Mouse (Mus musculus): ENCODE measurements at regions not wholly inside any gene's neighbourhood (a gene's known extent, or its start where the extent isn't known, plus 50 kb on each side); places are given as distances from the start of the nearest gene placed in this dataset.

DNA sequence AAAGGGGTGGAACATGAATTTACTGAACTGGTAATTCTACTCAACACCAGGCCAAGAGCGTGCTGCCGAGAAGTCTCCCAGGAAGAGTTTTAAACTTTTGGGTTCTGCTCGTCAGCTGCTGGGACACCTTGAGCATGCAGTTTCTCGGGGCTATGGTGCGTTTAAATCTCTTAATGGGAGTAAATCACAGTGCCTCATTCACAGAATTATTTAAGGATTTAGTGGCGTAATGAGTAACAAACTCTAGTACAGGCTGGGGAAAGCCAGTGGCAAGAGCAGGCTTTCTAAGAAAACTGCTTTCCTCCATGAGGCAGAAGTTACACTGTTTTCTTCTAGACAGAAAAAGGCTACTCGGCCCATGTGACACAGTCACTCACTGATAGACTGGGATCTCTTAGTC is 173.1 kb upstream of the Rpl34 start:
- H3K36me3 ChIP-seq (replicated peaks; ENCODE audit: control insufficient read depth, insufficient read depth) = no peaks in the 10 kb centered on the region
- H3K27me3 ChIP-seq (ENCODE audit: control insufficient read depth, insufficient read depth, low read length) = no peaks in the 10 kb centered on the region
- H3K9me3 ChIP-seq (ENCODE audit: control insufficient read depth, low read length) = no peaks in the 10 kb centered on the region
- H3K4me1 ChIP-seq (replicated peaks; ENCODE audit: control insufficient read depth, insufficient read depth, low read length) = no peaks in the 10 kb centered on the region
- DNase-seq (ENCODE audit: low spot score) = no peak
- no peak overlapping the region for H3K4me3 ChIP-seq (replicated peaks; ENCODE audit: low read length)
- H3K27ac ChIP-seq = no peak overlapping the region
- ATAC-seq (ENCODE audit: low FRiP score) = no peak
- no peak overlapping the region for H3K9ac ChIP-seq
- 94% methylated on average over 7 of the region's 7 CpGs for WGBS
- H3K4me2 ChIP-seq (replicated peaks) = no peak overlapping the region

- DNase-seq (ENCODE audit: low spot score) = no peak
- Histone ChIP-seq H3K27ac (no peak overlapping the region), H3K4me3 (replicated peaks; ENCODE audit: low read length) (no peak overlapping the region), H3K36me3 (replicated peaks; ENCODE audit: control insufficient read depth, insufficient read depth) (no peaks in the 10 kb centered on the region), H3K4me1 (replicated peaks; ENCODE audit: control insufficient read depth, insufficient read depth, low read length) (no peaks in the 10 kb centered on the region), H3K4me2 (replicated peaks) (no peak overlapping the region), H3K9ac (no peak overlapping the region), H3K9me3 (ENCODE audit: control insufficient read depth, low read length) (no peaks in the 10 kb centered on the region), H3K27me3 (ENCODE audit: control insufficient read depth, insufficient read depth, low read length) (no peaks in the 10 kb centered on the region)
- no peak for ATAC-seq (ENCODE audit: low FRiP score)
- 96% methylated on average over 7 of the region's 7 CpGs for WGBS
Observed at GRCm38 (mm10) chr3:130902376-130902775, 172.2 kb upstream of the Rpl34 start.

DNA sequence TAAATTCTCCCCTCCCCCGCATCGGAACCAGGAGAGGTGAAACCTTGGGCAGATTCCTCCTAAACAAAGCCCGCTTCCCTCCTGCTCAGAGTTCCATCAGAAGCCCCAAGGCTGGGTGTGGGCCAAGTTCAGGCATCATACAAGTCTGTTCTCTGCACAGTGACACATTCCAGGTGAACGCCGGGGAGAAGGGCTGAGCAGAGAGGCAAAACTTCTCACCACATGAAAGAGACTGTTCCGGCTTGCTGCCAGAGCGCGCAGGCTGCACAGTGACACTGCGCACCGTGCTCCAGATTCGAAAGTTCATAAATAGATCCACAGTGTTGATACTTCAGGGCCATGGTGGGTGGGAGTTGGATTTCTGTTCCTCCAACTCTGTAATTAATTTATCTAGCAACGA is 171.1 kb upstream of the Rpl34 start:
- DNase-seq (ENCODE audit: low spot score) = no peak
- no peak for ATAC-seq (ENCODE audit: low FRiP score)
- H3K36me3 ChIP-seq (replicated peaks; ENCODE audit: control insufficient read depth, insufficient read depth) = no peaks in the 10 kb centered on the region
- no peaks in the 10 kb centered on the region for H3K9me3 ChIP-seq (ENCODE audit: control insufficient read depth, low read length)
- no peaks in the 10 kb centered on the region for H3K4me1 ChIP-seq (replicated peaks; ENCODE audit: control insufficient read depth, insufficient read depth, low read length)
- H3K9ac ChIP-seq = no peak overlapping the region
- no peak overlapping the region for H3K4me3 ChIP-seq (replicated peaks; ENCODE audit: low read length)
- H3K27me3 ChIP-seq (ENCODE audit: control insufficient read depth, insufficient read depth, low read length) = no peaks in the 10 kb centered on the region
- WGBS = 90% methylated on average over 12 of the region's 12 CpGs
- no peak overlapping the region for H3K4me2 ChIP-seq (replicated peaks)
- H3K27ac ChIP-seq = no peak overlapping the region

- H3K36me3 ChIP-seq (replicated peaks; ENCODE audit: control insufficient read depth, insufficient read depth) = no peaks in the 10 kb centered on the region
- H3K9me3 ChIP-seq (ENCODE audit: control insufficient read depth, low read length) = no peaks in the 10 kb centered on the region
- H3K4me1 ChIP-seq (replicated peaks; ENCODE audit: control insufficient read depth, insufficient read depth, low read length) = no peaks in the 10 kb centered on the region
- no peak overlapping the region for H3K27ac ChIP-seq
- no peak overlapping the region for H3K9ac ChIP-seq
- H3K27me3 ChIP-seq (ENCODE audit: control insufficient read depth, insufficient read depth, low read length) = no peaks in the 10 kb centered on the region
- ATAC-seq (ENCODE audit: low FRiP score) (no peak), DNase-seq (ENCODE audit: low spot score) (no peak)
- H3K4me3 ChIP-seq (replicated peaks; ENCODE audit: low read length) = no peak overlapping the region
- no peak overlapping the region for H3K4me2 ChIP-seq (replicated peaks)
- 91% methylated on average over 6 of the region's 6 CpGs for WGBS
Observed at GRCm38 (mm10) chr3:130900846-130901245, 170.6 kb upstream of the Rpl34 start.

DNA sequence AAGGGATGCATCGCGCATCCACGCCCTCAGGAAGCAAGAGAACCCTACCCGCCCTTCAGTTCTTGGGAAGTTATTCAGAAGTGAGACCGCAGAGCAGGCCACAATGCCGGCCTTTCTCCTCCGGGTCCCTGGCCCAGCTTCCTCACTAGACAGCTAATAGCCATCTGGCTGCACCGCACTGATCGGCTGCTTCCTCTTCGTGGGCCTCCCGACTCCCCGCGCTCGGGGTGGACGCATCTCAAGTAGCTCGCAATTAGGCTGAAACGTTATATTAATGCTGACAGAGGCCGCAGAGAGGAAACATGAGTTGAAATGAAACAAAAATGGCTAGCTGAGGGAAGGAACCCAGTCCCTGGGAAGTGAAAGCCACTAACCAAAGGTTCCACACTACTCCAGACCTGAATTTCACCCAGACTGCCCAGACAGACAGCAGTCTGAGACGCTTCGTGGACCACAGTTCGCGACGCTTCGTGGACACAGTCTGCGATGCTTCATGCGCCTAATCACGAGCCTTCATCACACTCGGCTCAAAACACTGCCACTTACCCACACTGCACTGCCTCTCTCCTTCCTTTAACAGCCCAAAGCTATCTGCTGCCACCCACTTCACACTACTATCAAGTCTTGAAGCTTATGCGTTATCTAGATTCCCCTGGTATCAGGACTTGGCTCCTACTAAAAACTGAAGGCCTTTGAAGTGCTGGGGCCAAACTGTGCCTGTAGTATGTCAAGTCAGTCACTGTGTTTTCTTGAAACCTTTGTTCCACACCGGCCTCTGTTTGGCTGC is 170.0 kb upstream of the Rpl34 start:
- 81% methylated on average over 30 of the region's 30 CpGs for WGBS
- no peak overlapping the region for H3K9ac ChIP-seq
- no peaks in the 10 kb centered on the region for H3K27me3 ChIP-seq (ENCODE audit: control insufficient read depth, insufficient read depth, low read length)
- DNase-seq (ENCODE audit: low spot score) (no peak), ATAC-seq (ENCODE audit: low FRiP score) (no peak)
- no peaks in the 10 kb centered on the region for H3K36me3 ChIP-seq (replicated peaks; ENCODE audit: control insufficient read depth, insufficient read depth)
- H3K9me3 ChIP-seq (ENCODE audit: control insufficient read depth, low read length) = no peaks in the 10 kb centered on the region
- H3K27ac ChIP-seq = no peak overlapping the region
- H3K4me2 ChIP-seq (replicated peaks) = no peak overlapping the region
- H3K4me3 ChIP-seq (replicated peaks; ENCODE audit: low read length) = no peak overlapping the region
- H3K4me1 ChIP-seq (replicated peaks; ENCODE audit: control insufficient read depth, insufficient read depth, low read length) = no peaks in the 10 kb centered on the region

DNA sequence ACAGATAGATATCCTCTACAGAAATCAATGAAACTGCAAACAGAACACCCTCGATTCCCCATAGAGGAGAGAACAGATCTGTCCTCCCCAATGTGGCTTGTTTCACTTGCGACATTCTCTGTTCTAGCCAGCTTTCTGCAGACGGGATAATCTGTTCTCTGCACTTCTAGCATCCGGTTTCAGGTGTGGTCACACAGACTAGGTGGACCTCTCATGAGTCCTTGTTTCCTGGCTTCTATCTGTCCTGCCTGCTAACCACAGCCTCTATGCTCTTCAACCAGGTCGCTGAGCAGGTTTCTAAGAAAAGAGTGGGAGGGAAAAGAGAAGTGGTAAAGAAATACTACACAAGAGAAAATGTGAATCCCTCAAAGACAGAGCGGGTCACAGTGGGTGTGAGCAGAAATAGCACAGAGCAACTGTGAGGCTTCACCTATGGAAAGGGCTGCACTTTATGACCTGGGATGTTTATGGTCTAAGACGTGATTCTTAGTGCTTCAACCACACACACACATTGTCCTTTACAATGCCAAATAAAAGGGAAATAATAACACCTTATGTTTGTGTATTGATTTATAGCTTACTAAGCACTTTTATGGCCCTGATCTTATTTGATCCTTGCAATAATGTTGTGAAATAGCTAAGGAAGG is 164.1 kb upstream of the Rpl34 start:
- Histone ChIP-seq H3K27ac (no peak overlapping the region), H3K36me3 (replicated peaks; ENCODE audit: control insufficient read depth, insufficient read depth) (no peaks in the 10 kb centered on the region), H3K27me3 (ENCODE audit: control insufficient read depth, insufficient read depth, low read length) (no peaks in the 10 kb centered on the region), H3K4me1 (replicated peaks; ENCODE audit: control insufficient read depth, insufficient read depth, low read length) (no peaks in the 10 kb centered on the region), H3K9me3 (ENCODE audit: control insufficient read depth, low read length) (no peaks in the 10 kb centered on the region), H3K9ac (no peak overlapping the region), H3K4me2 (replicated peaks) (no peak overlapping the region), H3K4me3 (replicated peaks; ENCODE audit: low read length) (no peak overlapping the region)
- DNase-seq (ENCODE audit: low spot score) (no peak), ATAC-seq (ENCODE audit: low FRiP score) (no peak)
- 88% methylated on average over 7 of the region's 7 CpGs for WGBS

DNA sequence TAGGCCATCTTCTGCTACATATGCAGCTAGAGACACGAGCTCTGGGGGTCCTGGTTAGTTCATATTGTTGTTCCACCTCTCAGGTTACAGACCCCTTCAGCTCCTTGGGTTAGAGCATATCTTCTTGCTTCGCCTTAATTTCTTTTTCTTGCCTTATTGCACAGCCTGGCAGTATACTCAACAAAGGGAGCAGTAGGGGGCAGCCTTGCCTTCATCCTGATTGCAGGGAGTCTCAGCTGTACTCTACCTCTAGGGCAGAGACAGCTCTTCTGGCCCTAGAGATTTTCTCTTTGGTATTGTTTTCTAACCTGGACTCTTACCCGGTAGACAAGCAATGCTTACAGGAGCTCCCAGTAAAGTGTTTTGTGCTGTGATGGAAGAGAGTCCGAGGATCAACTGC is 161.1 kb upstream of the Rpl34 start:
- DNase-seq (ENCODE audit: low spot score) (no peak), ATAC-seq (ENCODE audit: low FRiP score) (no peak)
- H3K27ac ChIP-seq = no peak overlapping the region
- H3K4me2 ChIP-seq (replicated peaks) = no peak overlapping the region
- no peaks in the 10 kb centered on the region for H3K9me3 ChIP-seq (ENCODE audit: control insufficient read depth, low read length)
- WGBS = 88% methylated on average over 4 of the region's 4 CpGs
- H3K27me3 ChIP-seq (ENCODE audit: control insufficient read depth, insufficient read depth, low read length) = no peaks in the 10 kb centered on the region
- H3K4me3 ChIP-seq (replicated peaks; ENCODE audit: low read length) = no peak overlapping the region
- H3K36me3 ChIP-seq (replicated peaks; ENCODE audit: control insufficient read depth, insufficient read depth) = no peaks in the 10 kb centered on the region
- H3K9ac ChIP-seq = no peak overlapping the region
- H3K4me1 ChIP-seq (replicated peaks; ENCODE audit: control insufficient read depth, insufficient read depth, low read length) = no peaks in the 10 kb centered on the region

- WGBS = 78% methylated on average over 1 of the region's 1 CpGs
- H3K27ac ChIP-seq = no peak overlapping the region
- DNase-seq (ENCODE audit: low spot score) (no peak), ATAC-seq (ENCODE audit: low FRiP score) (no peak)
- H3K9me3 ChIP-seq (ENCODE audit: control insufficient read depth, low read length) = no peaks in the 10 kb centered on the region
- H3K4me3 ChIP-seq (replicated peaks; ENCODE audit: low read length) = no peak overlapping the region
- H3K27me3 ChIP-seq (ENCODE audit: control insufficient read depth, insufficient read depth, low read length) = no peaks in the 10 kb centered on the region
- H3K9ac ChIP-seq = no peak overlapping the region
- no peaks in the 10 kb centered on the region for H3K4me1 ChIP-seq (replicated peaks; ENCODE audit: control insufficient read depth, insufficient read depth, low read length)
- H3K4me2 ChIP-seq (replicated peaks) = no peak overlapping the region
- H3K36me3 ChIP-seq (replicated peaks; ENCODE audit: control insufficient read depth, insufficient read depth) = no peaks in the 10 kb centered on the region
Observed at GRCm38 (mm10) chr3:130888587-130888986, 158.4 kb upstream of the Rpl34 start.

DNA sequence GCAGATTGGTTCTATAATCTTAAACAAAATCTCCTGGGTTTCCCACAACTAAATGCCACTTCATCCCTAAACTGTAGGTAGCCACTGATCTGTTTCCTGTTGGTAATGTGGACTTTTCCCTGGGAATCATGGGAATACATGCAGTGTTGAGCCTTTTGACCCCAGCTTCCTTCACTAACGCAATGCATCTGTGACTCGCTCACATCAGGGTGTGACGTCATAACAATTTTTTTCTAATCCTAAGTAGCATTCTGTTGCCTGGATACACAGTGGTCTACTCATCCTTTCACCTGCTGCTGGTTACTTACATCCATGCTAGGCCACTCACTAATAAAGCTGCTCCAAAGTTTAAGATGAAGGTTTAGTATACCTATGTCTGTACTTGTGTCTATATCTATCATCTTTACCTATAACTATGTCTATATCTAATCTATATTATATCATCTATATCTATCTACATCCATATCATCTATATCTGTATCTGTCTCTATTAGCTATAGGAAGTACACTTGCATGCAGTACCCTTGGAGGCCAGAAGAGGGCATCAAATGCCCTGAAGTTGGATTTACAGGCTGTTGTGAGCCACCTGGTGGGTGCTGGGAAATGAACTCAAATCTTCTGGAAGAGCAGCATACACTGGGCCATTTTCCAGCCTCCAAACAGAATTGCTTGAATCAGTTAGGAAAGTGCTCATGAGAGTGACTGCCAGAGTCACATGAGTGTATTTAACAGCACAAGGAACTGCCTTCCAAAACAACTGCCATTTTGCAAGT is 157.5 kb upstream of the Rpl34 start:
- Histone ChIP-seq H3K4me3 (replicated peaks; ENCODE audit: low read length) (no peak overlapping the region), H3K4me1 (replicated peaks; ENCODE audit: control insufficient read depth, insufficient read depth, low read length) (no peaks in the 10 kb centered on the region), H3K4me2 (replicated peaks) (no peak overlapping the region), H3K9me3 (ENCODE audit: control insufficient read depth, low read length) (no peaks in the 10 kb centered on the region), H3K9ac (no peak overlapping the region), H3K27me3 (ENCODE audit: control insufficient read depth, insufficient read depth, low read length) (no peaks in the 10 kb centered on the region), H3K27ac (no peak overlapping the region), H3K36me3 (replicated peaks; ENCODE audit: control insufficient read depth, insufficient read depth) (no peaks in the 10 kb centered on the region)
- ATAC-seq (ENCODE audit: low FRiP score) (no peak), DNase-seq (ENCODE audit: low spot score) (no peak)
- 93% methylated on average over 3 of the region's 3 CpGs for WGBS

Measured in hindbrain, embryonic 14.5 days (tissue).